Mouse (Mus musculus) heart, postnatal 14 days (tissue): ENCODE data around the gene Tenm4. TPM values are rescaled to one million over a fixed set of nuclear protein-coding genes. Genes with fewer than 3 reads are reported as not detected.

Experiments
- DNase-seq, 2 experiments: peaks; one replicate each; pipeline ENCODE4 v3.0.0; 2021 to 2022
- intact Hi-C: fragments of 180-260 bp; cut with DNase I; formaldehyde crosslinking; loops from one replicate; pipeline ENCODE4 v1.15.1; 2025
- total RNA-seq, 2 experiments: library from RNA; stranded (reverse); gene quantifications; 2 replicates each; pipeline ENCODE4 v1.2.3; 2021

The Tenm4 gene
- total RNA-seq, 2 experiments from 2014 or later: 2.1 to 2.3 TPM

GRCm38 (mm10) chr7:96230720-96231241 is 59.7 kb downstream of the Tenm4 start:
- intact Hi-C loops: no loop called here
- no peak for DNase-seq

DNA sequence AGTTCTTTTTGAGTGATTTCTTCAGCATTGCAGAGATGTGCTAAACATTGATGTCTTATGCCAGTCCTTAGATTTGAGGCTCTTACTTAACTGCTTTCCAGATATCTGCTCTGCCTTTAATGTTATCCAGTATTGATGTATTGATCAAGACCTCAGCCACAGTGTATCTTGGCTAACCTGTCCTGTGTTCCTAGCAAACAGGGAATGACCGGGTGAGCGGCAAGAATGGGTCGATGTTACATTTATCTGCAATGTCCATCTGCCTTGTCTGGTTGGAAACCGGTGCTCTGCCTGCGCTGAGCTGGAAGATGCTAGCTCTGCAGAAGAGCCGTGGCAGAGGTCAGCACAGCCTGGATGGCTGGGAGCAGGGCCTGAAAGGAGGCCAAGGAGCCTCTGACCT is 64.8 kb downstream of the Tenm4 start:
- intact Hi-C loops: no loop called here
- DNase-seq: no peak

DNA sequence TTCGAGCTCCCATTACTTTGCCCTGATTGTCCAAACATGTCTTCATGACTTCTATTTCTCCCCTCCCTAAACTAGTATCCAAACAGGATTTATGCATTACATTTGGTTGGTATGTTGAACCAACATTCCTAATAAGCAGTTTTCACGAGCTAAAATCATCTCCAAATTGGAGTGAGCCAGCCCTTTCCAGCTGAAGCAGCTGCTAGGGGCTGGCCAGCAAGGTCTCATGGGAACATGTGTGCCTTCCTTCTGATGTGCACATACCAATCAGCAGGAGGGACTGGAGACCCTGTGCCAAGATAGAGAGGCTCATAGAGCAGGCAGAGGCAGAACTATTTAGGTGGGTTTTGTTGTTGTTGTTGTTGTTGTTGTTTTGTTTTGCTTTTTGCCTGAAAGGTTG is 69.6 kb downstream of the Tenm4 start:
- intact Hi-C loops: no loop called here
- peak; percentile 9 to 24 for DNase-seq

GRCm38 (mm10) chr7:96242328-96243185 is 71.5 kb downstream of the Tenm4 start:
- DNase-seq: peak in 1 of 2 experiments; percentile 7
- intact Hi-C loops: no loop called here

GRCm38 (mm10) chr7:96244796-96245195 is 73.8 kb downstream of the Tenm4 start:
- DNase-seq: no peak
- intact Hi-C loops: no loop called here

GRCm38 (mm10) chr7:96259630-96260029 is 88.6 kb downstream of the Tenm4 start:
- intact Hi-C loops: no loop called here

DNA sequence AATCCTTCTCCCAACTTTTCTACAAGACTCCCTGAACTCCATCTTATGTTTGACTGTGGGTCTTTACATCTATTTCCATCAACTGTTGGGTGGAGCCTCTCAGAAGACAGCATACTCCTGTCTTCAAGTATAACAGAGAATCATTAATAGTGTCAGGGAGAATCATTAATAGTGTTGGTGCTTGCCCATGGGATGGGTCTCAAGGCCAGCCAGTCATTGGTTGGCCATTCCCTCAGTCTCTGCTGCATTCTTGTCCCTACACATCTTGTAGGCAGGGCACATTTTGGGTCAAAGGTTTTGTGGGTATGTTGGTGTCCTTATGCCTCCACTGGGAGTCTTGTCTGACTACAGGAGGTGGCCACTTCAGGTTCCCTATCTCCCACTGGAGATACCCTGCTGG is 91.1 kb downstream of the Tenm4 start:
- intact Hi-C loops: no loop called here
- DNase-seq: no peak

More at GRCm38 (mm10) chr7:96259630-96260029, 88.6 kb downstream of the Tenm4 start:
- no peak for DNase-seq

DNA sequence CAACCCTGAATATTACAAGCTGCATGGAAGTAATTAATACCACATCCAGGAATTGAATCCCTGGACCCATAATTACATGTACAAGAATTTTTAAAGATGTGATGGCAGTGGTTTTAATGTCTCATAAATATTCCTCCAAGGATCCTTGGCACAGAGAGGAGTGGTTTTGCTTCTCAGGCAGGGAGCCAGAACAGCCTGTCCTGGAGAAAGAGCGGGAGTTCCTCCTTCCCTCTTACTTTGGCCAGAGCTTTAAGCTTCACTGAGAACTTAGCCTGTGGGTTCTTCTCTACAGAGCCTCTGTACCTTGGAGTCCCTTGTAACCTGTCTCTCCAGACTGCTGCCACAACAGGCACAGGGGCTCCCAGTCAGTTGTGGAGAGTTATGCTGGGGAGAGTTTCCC is 94.9 kb downstream of the Tenm4 start:
- peak in 1 of 2 experiments; percentile 11 for DNase-seq
- intact Hi-C loops: no loop called here

- peak in 1 of 2 experiments; percentile 2 for DNase-seq
- intact Hi-C loops: no loop called here
These were observed 96.2 kb downstream of the Tenm4 start for GRCm38 (mm10) chr7:96267266-96267665.

- intact Hi-C loops: no loop called here
- no peak for DNase-seq
These were observed 99.6 kb downstream of the Tenm4 start for GRCm38 (mm10) chr7:96270684-96271083.

- intact Hi-C loops: no loop called here
- no peak for DNase-seq
These were observed 101.0 kb downstream of the Tenm4 start for GRCm38 (mm10) chr7:96272068-96272467.

- intact Hi-C loops: no loop called here
- DNase-seq: no peak
These were observed 103.4 kb downstream of the Tenm4 start for GRCm38 (mm10) chr7:96274486-96274885.

- DNase-seq: no peak
- intact Hi-C loops: no loop called here
These were observed 106.5 kb downstream of the Tenm4 start for GRCm38 (mm10) chr7:96277550-96277949.

DNA sequence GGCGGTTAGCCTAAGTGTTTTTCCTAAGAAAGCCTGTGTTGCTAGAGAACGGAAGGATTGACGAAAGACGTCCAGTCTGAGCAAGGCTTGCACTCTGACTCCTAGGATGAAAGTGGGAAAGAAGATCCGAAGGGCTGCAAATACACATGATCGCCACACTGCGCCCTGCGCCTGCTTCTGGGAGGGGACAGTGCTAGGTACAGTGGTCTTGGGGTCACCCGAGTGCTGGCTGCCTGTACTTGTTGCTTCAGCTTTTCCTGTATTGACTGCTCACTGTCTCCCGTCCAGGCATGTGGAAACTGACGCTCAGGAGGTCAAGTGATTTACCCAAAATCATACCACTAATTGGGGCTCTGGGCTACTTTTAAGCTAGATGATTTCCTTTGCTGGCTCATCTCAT is 107.3 kb downstream of the Tenm4 start:
- no peak for DNase-seq
- intact Hi-C loops: no loop called here

- intact Hi-C loops: no loop called here
- DNase-seq: no peak
These were observed 109.7 kb downstream of the Tenm4 start for GRCm38 (mm10) chr7:96280795-96281194.

GRCm38 (mm10) chr7:96290576-96290975 is 119.5 kb downstream of the Tenm4 start:
- intact Hi-C loops: no loop called here
- no peak for DNase-seq

DNA sequence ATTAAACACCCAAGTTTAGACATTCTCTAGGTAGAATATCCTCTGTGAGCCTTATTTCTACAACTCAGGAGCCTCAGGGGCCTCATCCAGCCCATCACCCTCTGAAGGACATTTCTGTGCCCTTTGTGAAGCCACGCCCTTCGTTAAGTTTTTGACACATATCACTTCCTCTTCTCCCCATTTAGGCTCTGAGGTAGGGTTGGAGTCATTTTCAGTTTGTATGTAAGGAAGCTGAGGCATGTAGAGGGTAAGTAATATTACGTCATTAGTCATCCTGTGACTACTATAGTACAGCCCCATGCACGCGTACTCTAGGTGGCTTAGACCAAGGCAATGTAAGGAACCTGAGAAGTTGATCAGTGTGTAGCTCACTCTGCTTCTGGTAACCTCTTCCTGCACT is 124.9 kb downstream of the Tenm4 start:
- no peak for DNase-seq
- intact Hi-C loops: no loop called here

DNA sequence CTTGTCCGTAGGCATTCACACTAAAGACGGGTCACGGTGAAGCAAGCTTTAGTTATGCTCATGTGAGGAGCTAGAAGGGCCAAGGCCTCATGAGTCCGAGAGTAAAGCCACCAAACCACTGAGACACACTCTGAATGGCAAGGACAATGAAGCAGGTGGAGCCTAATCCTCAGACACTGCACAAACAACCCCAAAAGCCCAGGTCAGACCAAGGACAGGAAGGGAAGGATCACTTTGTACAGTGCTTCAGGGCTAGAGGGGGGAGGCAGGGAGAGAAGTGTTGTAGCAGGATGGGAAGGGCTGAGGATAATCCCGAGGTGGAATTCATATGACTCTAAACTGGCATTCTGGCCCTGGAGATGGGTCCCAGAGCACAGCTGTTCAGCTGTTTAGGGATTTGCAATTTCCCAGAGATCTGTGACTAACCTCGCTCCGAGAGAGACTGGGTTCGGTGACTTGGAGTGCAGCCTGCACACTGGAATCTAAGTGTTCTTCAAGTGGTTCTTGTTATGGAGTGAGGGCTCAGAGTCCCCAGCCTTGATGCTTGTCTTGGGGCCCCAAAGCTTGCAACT is 129.9 kb downstream of the Tenm4 start:
- no peak for DNase-seq
- intact Hi-C loops: no loop called here

- DNase-seq: no peak
- intact Hi-C loops: no loop called here
These were observed 130.8 kb downstream of the Tenm4 start for GRCm38 (mm10) chr7:96301813-96302212.

GRCm38 (mm10) chr7:96303963-96304362 is 132.9 kb downstream of the Tenm4 start:
- intact Hi-C loops: no loop called here
- no peak for DNase-seq

DNA sequence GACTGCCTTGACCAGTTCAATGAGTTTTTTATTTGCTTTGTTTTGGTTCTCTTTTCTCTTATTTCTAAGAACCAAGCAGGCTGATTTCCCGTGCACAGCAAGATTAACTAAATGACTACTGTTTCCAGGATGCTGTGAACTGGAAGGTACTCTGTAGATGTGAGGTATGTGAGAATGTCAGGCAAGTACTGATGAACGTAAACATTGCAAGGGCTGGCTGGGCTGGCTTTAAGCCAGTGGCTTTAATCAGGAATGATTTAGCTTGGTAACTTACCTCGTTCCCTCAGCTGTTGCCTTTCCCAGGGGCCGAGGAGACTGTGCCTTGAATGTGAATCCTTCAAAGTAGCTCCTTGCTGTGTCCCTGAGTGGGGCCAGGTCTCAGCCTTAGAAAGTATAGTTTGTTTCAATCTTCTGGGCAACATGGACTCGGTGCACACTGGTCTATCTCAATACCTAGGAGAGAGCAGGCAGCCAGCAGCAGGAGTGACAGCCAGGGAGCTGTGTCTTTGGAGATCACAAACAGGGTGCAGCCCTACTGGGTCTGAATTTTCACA is 134.4 kb downstream of the Tenm4 start:
- no peak for DNase-seq
- intact Hi-C loops: no loop called here

- DNase-seq: no peak
- intact Hi-C loops: no loop called here
These were observed 137.1 kb downstream of the Tenm4 start for GRCm38 (mm10) chr7:96308106-96308505.
